Mouse (Mus musculus) frontal cortex, adult (tissue): ENCODE results near the gene Gria3.
A peak's percentile ranks its signal among the peaks of the same experiment; 100 is the strongest.

ENCODE experiments used
- ATAC-seq: cut with Nextera tagmentation; 2 replicates; pipeline ENCODE4 v1.9.2; 2017; ENCODE audit warnings: mild to moderate bottlenecking, moderate library complexity, mixed read lengths; ENCODE audit not compliant: low TSS enrichment

The Gria3 gene

GRCm38 (mm10) chrX:41573079-41573478, 172.4 kb downstream of the Gria3 start:
- ATAC-seq = peak; percentile 96

GRCm38 (mm10) chrX:41578797-41579196, 178.1 kb downstream of the Gria3 start:
- ATAC-seq = no peak

DNA sequence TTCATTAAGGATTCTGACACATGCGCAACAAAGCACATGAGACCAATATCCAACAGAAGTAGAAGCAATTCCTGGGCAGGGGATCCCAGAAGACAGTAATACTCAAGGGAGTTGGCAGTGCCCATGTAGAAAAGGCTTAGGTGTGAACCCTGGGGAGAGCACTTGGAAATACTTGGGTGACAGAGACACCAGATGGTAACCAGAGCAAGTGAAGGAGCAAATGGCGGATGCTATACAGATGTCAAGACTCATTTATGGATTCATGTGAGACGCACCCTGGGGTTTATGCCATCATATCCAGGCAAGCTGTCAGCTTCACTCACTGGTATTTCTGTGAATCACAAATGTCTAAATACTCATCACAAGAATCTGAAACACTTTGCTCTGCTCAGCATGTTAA, 187.0 kb downstream of the Gria3 start:
- no peak for ATAC-seq

DNA sequence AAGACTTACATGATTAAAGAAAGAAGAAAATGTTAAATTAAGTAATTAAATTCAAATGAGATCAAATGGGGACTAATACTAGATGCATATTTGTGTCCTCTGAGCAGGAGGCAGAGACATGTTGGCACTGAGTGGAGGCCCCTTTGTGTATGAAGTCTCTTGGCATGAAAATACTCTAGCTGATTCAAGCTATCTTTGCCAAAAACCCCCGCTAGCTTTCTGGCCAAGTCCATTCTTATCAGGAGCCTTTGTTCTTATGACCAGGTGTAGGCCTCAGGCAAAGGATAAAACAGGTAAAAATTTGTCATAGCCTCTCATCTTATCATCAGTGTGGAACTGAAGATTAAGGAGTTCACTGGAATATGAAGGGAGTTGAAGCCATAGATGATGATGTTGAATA, 206.5 kb downstream of the Gria3 start:
- no peak for ATAC-seq

- peak; percentile 69 for ATAC-seq
Observed at GRCm38 (mm10) chrX:41614920-41615319, 214.3 kb downstream of the Gria3 start.

DNA sequence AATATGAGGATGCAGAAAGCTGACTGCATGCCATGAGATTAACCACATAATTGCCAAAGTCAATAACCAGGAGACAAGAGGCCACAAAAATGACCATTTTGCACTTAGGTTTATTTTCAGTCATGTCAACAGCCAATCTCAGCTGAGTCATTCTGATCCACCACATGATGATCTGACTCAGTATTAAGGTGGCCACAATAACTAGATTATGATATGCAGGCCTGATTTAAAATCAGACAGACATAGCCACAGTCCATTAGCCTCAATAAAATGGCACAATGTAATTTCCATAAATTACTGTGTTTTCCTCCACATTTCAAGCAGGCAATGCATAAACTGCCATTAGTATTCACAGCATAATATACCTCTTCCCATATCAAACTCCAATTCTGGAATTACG, 216.3 kb downstream of the Gria3 start:
- no peak for ATAC-seq

GRCm38 (mm10) chrX:41618396-41618795, 217.7 kb downstream of the Gria3 start:
- peak; percentile 93 for ATAC-seq

DNA sequence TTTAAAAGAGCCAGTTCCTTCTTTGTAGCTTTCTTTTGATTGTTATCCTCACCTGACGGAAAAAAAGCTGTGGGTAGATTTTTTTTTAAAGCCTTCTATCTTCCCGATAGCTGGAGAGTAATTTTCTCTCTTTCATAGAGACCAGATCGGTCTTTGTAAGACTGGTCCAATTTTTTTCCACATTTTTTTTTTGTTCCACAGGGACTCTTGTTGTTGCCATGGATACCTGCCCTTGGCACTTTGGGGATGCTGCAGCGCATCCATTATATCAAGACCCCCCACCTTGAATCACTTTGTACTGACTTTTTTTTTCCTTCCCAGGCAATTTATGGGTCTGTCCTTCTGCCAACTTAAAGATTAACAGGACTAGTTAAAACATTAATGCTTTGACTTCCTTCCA, 232.9 kb downstream of the Gria3 start:
- ATAC-seq = no peak

DNA sequence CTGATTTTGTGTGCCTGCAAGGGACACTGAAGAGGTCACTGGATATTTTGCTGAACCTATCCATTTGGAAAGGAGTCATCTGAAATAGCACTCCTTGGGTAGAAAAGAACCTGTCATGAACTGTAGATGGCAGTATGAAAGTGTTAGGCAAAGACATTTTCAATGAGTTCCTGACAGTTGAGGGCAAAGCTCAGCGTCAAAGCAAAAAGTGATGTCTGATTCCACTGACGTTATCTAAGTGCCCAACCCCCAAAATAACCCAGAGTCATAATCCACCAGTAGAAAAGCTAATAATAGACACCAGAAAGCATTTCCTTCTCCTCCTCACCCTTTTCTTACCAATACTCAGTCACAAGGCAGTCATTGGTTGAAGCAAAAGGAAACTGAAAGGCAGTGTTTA, 244.3 kb downstream of the Gria3 start:
- ATAC-seq = no peak

DNA sequence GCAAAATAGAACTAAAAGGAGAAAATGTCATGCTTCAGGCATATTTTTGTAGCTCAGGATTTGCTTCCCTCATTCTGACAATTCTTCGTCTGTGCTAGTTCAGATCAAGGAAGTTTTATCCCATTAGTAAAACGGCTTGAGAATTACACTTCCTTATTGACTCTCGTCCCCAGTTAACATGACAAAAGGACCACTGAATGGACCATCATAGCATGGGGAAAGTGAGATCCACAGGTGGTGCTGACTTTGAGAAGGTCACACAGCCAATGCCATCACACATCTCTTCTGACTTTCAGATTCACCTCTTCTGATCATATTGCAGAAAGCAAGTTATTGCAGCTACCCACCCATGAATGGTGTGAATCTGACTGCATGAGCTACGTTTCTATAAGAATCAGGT, 257.1 kb downstream of the Gria3 start:
- ATAC-seq = no peak

GRCm38 (mm10) chrX:41688869-41689268, 288.2 kb downstream of the Gria3 start:
- no peak for ATAC-seq

- ATAC-seq = no peak
Observed at GRCm38 (mm10) chrX:41692076-41692475, 291.4 kb downstream of the Gria3 start.
